Mouse (Mus musculus) heart, adult 8-10 months (tissue): ENCODE results near the gene 1700013H16Rik. TPM values are rescaled to one million over a fixed set of nuclear protein-coding genes. Genes with fewer than 3 reads are reported as not detected.

Experiments used
- DNase-seq: peaks from one replicate; pipeline ENCODE4 v3.0.0; 2022; ENCODE audit warnings: low spot score
- total RNA-seq, 4 experiments: library from RNA; stranded (reverse); gene quantifications; 2 replicates each; pipeline ENCODE4 v1.2.4; 2022

The 1700013H16Rik gene
- not detected for total RNA-seq

DNA sequence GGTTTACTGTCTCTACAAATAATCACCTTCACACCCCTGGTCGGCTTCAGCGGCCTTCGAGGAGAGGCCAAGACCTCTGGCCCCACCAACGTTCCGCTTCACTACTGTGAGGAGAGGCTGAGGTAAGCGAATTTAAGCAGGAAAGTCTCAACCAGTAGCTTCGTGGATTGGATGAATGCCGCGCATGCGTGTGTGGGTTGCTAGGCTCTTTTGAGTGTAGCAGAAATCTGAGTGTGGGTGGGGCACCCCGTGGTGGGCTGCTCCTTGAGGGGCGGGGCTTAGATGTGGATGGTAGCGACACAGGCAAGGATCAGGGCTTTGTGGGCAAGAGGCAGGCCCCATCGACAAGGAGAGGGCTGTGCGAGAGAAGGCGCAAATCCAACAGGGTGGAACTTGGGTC is at the start of gene 1700013H16Rik:
1700013H16Rik (minus strand) TSS at position 96 of the 400 bp plus-strand sequence.
- DNase-seq = no peak

DNA sequence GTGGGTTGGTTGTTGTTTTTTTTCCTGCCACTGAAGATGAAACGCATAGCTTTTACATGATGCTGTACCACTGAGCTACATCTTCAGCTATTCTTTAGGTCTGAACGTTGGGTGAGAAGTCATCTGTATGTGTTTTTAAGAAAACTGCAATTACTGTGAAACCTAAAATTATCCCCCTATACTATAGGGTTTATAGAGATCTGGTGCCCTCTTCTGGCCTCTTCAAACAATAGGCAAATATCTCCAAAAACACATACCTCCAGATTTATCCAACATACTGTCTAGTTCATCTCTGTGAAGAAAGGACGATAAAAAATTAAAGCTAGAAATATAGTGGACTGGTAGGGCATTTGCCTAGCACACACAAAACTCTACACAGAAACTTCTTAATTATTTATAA is 41.4 kb upstream of the 1700013H16Rik start:
- no peak for DNase-seq

DNA sequence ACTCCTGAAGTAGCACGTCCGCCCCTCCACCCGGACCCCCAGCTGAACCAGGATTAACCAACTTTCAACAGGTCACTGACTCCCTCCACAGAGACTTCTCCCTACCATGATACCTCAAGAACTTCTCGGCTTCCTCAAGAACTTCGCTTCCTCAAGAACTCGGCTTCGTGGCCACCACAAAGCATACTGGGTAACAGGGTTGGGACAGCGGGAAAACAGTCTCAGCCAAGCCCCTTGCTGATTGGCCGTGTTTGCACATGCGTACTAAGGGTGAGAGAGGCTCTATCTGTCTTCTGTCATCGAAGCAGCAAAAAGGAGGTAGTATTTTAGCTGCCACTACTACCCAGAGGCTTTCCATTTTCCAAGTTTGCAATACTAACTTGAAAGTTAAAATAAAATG is 39.9 kb upstream of the 1700013H16Rik start, which contains the start of gene Xlr:
Xlr (minus strand) TSS at position 188 of the 400 bp plus-strand sequence.
- peak; percentile 13 for DNase-seq

DNA sequence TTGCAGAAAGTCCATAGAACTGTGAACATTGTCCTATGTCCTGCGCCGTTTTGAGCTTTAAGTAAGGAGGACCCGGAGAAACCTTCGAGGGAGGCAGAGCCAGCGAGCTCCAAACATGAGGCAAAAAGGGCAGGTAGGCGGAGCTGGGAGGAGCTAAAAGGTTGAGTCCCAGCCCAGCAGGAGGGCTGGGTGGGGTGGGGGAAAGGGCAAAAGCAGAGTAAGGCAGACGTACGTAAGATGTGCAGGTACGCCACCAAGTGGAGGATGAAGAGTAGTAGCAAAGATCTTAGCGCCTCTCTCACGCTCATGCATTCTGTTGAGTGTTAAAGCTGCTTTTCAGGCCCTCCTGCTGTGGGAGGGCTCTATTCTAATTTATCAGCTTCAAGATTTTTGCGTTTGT is 18.6 kb upstream of the 1700013H16Rik start, which contains the start of gene Zfp36l3:
Zfp36l3 (minus strand) TSS at position 119 of the 400 bp plus-strand sequence.
- no peak for DNase-seq

DNA sequence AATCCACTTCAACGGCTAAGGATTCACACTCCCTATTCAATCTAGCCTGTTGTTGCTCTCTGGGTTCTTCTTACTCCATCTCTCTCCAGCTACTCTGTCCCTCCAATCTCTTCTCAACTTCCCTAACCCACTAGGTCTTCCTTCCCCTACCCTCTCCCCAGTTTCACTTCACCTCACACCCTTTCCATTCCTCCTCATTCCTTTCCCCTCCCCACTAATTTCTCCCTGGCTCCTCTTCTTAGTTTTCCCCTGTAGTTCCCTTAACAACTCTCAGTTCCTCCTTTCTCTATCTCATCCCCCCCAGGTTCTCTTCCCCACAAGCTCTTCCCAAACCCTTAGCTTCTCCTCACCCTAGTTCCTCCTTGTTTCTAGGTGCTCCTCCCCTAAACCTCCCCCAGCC is 4.8 kb downstream of the 1700013H16Rik start:
- no peak for DNase-seq

DNA sequence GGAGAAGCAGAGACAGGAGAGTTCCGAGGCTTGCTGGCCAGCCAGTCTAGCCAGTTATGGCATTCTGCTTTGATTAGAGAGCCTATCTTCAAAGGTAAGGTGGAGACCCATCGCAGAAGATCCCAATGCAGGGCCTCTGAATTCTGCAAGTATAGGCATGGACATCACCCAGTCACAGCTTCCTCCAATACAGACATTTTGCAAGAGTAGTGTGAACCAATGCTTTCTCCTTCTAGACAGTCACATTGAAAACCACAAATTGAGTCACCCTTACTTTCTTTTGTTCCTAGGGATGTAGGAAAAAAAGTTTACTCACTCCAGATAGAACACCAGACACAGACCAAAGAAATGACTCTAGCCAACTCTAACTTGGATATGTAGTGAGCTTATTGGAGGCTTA is 28.7 kb downstream of the 1700013H16Rik start:
- no peak for DNase-seq

DNA sequence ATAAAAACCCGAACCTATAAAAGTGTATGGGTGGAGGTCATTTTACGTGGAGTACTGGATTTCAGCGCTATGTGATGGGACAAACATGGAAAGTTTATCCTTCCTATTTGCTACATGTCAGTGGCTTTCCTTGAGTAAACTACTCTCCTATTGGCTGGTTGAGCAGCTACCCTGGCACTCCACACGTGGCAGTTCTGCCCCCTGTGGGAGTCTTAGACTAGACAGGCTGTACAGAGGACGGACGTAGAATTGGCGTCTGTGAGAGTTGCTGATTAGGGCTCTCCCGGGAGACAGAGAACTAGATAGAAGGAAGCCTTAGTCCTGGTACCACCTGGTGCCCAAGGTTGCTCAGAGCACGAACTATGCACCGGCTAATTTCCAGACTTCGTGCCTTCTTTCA is 33.0 kb downstream of the 1700013H16Rik start, which contains the start of gene 4930502E18Rik:
4930502E18Rik (plus strand) TSS at position 231 of the 400 bp plus-strand sequence.
- no peak for DNase-seq

DNA sequence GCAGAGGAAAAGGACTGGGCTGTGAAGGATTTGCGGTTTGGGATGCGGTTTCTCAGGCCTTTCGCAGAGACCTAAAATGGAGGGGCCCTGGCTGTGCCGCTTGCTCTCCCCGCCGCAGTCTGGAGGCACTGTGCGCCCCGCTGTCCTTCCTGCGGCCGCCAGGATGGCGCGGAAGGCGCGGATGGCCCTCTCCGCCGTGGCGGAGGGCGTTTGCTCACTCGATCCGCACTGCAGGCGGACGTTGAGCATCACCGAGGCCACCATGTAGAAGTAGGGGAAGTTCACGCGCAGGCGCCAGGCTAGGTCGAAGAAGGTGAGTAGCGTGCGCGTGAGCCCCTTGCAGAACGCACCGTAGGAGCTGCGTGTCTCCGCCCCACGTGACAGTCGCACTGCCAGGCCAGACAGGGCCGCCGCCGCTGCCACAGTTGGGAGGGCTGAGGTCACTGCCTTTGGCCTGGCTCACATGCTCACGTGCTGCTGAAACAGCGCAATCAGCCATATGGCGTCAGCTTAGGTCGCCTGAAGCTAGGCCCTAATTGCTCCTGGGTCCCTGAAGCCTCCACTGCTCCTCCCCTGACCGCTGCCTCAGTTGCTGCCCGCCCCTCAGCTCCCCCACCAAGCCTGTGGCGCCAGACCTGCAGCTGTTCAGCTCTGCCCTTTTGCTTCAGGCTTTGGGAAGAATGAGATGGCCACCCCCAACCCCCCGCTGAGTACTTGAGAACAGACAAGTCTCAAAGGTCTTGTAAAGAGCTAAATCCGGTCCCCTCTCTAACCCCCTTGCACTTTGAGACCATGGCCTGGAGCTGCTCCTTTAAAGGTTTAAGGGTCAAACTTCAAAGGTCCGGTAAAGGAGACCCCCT is 41.1 kb downstream of the 1700013H16Rik start:
- peak; percentile 19 for DNase-seq

DNA sequence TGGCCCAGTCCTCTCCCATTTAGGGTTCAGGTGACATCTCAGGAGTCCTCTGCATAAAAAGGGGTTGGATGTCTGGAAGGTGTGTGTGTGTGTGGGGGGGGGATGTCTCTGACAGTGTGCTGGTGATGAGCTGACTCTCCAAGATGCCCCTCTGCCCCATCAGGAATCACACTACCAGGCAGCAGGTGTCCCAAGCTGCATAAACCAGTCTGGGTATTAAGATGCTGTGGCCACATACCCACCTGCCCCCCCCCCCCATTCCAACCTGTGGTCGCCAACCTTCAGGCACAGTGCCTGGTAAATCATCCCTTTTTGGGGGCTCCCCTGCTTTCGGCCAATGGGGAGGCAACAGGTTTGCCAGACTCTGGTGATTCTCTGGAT is 41.7 kb downstream of the 1700013H16Rik start:
- DNase-seq = no peak

DNA sequence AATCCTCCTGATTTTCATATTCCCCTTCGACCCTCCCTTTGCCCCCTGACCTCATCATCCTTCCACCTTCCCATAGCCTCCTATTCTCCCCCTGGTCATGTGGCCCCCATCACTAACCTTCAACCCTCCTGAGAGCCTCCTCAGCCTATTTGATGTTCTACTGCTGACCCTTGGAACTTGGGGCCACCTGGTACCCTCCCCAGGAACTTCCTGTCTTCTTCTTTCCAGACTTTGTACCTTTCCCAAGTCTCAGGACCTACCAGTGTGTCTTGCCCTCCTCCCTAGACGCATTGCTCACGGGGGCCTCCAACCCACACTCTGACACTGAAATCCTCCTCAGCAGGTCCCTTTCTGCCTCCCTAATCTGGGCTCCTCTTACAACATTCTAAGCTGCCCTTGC is 55.0 kb downstream of the 1700013H16Rik start:
- no peak for DNase-seq

DNA sequence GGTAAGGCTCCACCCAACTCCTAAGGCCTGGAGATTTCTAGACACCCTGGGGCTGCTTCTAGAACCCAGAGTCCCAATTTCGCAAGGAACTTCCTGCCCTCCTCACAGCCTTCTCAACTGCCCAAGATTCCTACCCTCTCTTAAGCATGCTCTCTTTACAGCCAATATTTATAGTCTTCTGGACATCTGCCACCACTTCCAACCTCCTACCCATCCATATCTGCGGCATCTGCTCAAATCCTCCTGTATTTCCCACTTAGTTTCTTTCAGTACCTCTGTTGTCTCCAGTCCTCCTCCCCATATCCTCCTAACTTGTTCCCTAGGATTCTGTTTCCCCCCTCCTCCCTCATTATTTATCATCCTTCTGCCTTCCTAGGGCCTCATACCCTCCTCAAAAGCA is 58.4 kb downstream of the 1700013H16Rik start:
- no peak for DNase-seq

DNA sequence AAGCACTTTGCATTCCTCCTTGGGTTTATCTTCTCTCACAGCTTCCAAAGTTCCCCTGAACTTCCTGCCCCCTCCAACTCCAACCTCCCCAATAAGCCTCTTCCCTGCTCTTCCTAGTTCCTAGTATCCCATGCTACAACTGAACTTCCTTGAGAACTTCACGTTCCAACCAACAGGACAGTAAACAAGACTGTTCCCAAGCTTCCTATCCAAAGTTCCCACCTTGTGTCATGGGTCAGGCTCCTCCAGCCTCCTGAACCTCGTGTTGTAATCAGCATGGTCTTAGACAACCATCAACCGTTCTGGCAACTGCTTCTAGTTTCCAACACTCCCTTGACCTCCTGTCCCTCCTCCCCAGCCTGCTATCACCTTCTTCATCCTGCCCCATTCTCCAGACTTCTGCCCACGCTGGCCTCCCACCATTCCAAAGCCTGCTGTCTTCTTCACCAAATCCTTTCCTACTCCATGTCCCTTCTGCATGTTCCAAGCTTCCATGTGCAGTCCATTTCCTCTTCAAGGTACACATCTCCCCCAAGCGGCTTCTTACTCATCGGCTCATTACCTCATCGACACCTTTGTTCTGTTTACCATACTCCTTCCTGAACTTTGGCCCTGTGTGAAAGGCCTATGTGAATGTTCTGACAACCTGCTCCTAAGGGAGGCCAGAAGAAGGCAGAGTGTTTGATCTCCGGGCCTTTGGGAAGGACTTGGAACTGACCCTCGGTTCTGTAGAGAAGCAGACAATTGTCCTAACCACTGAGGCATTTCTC is 63.4 kb downstream of the 1700013H16Rik start:
- no peak for DNase-seq

DNA sequence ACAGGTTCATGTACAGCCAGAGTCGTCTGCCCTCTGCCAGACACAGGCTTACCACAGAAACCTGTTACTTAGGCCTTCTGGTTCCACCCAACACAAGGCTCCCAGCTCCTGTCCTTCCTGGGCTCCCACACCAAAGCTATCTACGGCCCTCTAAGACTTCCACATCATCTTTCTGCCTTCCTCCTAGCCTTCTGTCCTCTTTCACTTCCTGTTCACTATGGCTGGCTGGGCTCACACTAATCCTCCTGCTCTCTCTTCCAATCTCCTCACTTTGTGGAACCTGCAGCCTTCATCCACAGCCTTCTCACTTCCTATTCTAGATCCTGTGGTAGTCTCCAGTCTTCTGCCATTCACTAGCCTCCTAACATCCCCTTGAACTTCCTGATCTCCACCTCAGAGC is 64.5 kb downstream of the 1700013H16Rik start:
- no peak for DNase-seq

Other genes with a start within 250 kb of the 1700013H16Rik start
- gene Rtl8c, start 149.8 kb downstream of the 1700013H16Rik start, total RNA-seq = 10 to 100 TPM; 15.6 to 25.5 (median 19.3) TPM
- not detected for gene Gm14597, start 148.9 kb downstream of the 1700013H16Rik start, total RNA-seq
- gene Rtl8a, start 114.1 kb downstream of the 1700013H16Rik start, total RNA-seq = 100 to 1,000 TPM; 123 to 154 (median 145) TPM
- gene Rtl8b, start 87.4 kb downstream of the 1700013H16Rik start, total RNA-seq = 100 to 1,000 TPM in 1 of 4 experiments, 10 to 100 TPM in 3; 67.6 to 113 (median 90.3) TPM
- gene 4930502E18Rik, start 33.0 kb downstream of the 1700013H16Rik start, total RNA-seq = not detected
- not detected for gene Zfp36l3, start 18.6 kb upstream of the 1700013H16Rik start, total RNA-seq
- 1 to 10 TPM; 1.3 to 2.1 (median 1.6) TPM for gene Xlr, start 39.9 kb upstream of the 1700013H16Rik start, total RNA-seq